Mouse (Mus musculus): ENCODE data around the gene Fn3k. TPM values are rescaled to one million over a fixed set of nuclear protein-coding genes. Genes with fewer than 3 reads are reported as not detected.

Fn3k gene
- polyA plus RNA-seq, 1 experiment = 30.2 TPM

Other genes starting within 250 kb of the Fn3k start
- 2.1 and 3.3 TPM in 2 replicates for gene Hexdc, start 230.5 kb upstream of the Fn3k start, polyA plus RNA-seq (2012; ENCODE audit: insufficient read depth, insufficient read length, missing spikeins)
- gene Ogfod3, start 230.2 kb upstream of the Fn3k start, polyA plus RNA-seq (2012; ENCODE audit: insufficient read depth, insufficient read length, missing spikeins) = 15.7 and 18.7 TPM in 2 replicates
- gene Cybc1, start 205.6 kb upstream of the Fn3k start, polyA plus RNA-seq (2012; ENCODE audit: insufficient read depth, insufficient read length, missing spikeins) = 5.0 and 8.2 TPM in 2 replicates
- gene Narf, start 197.7 kb upstream of the Fn3k start, polyA plus RNA-seq (2012; ENCODE audit: insufficient read depth, insufficient read length, missing spikeins) = 10.4 and 12.6 TPM in 2 replicates
- gene Foxk2, start 174.9 kb upstream of the Fn3k start, polyA plus RNA-seq (2012; ENCODE audit: insufficient read depth, insufficient read length, missing spikeins) = 19.8 and 22.6 TPM in 2 replicates
- 33.8 and 37.1 TPM in 2 replicates for gene Wdr45b, start 80.5 kb upstream of the Fn3k start, polyA plus RNA-seq (2012; ENCODE audit: insufficient read depth, insufficient read length, missing spikeins)
- gene Rab40b, start 46.7 kb upstream of the Fn3k start, polyA plus RNA-seq (2012; ENCODE audit: insufficient read depth, insufficient read length, missing spikeins) = 5.1 and 5.5 TPM in 2 replicates
- gene Fn3krp, start 13.5 kb upstream of the Fn3k start, polyA plus RNA-seq (2012; ENCODE audit: insufficient read depth, insufficient read length, missing spikeins) = 24.6 TPM in 2 replicates
- 15.3 and 19.6 TPM in 2 replicates for gene Tbcd, start 17.0 kb downstream of the Fn3k start, polyA plus RNA-seq (2012; ENCODE audit: insufficient read depth, insufficient read length, missing spikeins)
- not detected in 2 replicates for gene Zfp750, start 84.4 kb downstream of the Fn3k start, polyA plus RNA-seq (2012; ENCODE audit: insufficient read depth, insufficient read length, missing spikeins)
- gene B3gntl1, start 238.2 kb downstream of the Fn3k start, polyA plus RNA-seq (2012; ENCODE audit: insufficient read depth, insufficient read length, missing spikeins) = 2.0 and 3.0 TPM in 2 replicates

Data from brown adipose tissue, adult 24 weeks (tissue).